Mouse (Mus musculus) kidney, postnatal 36 days (tissue): ENCODE measurements at regions not wholly inside any gene's neighbourhood (a gene's known extent, or its start where the extent isn't known, plus 50 kb on each side); places are given as distances from the start of the nearest gene placed in this dataset.

ENCODE experiments used
- DNase-seq, 2 experiments: peaks; one replicate each; pipeline ENCODE4 v3.0.0; 2021 to 2022; ENCODE audit warnings: mixed read lengths in 2 of 2

- no peak for DNase-seq
Observed at GRCm38 (mm10) chr3:17772886-17773285, 175.3 kb upstream of the Cypt12 start.

GRCm38 (mm10) chr3:17779152-17779551 is 169.1 kb upstream of the Cypt12 start:
- DNase-seq = no peak

DNA sequence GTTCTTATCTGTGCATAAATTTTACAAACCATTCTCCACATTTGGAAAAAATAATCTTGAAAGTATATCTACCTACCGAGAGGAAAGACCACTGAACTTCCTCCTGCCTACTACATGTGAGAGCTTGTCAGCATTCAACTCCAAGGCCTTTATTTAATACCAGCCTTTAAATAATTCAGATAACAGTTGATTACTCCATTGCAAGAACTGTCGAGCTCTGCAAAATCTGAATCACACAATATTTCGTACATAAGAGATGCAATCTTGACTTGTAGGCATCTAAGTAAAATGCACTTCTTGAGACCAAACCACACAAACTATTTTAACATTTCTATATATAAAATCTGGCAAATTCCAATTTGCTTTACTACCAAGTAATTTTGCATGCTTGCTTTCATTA is 164.1 kb upstream of the Cypt12 start:
- DNase-seq = no peak

DNA sequence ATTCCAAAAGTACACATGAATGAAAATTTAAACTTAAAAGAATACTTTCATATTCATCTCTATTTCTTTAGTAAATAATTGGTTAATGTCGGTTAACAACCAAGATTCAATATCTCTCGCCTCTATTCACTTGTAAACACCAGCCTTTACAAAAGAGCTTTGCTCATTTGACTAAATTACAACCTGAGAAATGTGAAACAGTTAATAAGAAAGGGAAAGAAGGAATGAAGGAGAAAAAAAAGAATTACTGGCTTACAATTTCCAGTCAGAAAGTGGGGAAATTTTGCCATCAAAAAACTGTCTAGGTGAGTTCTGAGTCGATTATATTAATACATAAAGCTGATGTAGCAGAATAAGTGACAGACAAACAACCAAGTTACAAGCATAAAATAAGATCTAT is 163.6 kb upstream of the Cypt12 start:
- no peak for DNase-seq

GRCm38 (mm10) chr3:17785106-17786022 is 162.8 kb upstream of the Cypt12 start:
- DNase-seq = no peak

- DNase-seq = peak in 1 of 2 experiments; percentile 22
Observed at GRCm38 (mm10) chr3:17786023-17786720, 162.0 kb upstream of the Cypt12 start.

- DNase-seq = no peak
Observed at GRCm38 (mm10) chr3:17786721-17787442, 161.3 kb upstream of the Cypt12 start.

- DNase-seq = no peak
Observed at GRCm38 (mm10) chr3:17787443-17788333, 160.5 kb upstream of the Cypt12 start.

DNA sequence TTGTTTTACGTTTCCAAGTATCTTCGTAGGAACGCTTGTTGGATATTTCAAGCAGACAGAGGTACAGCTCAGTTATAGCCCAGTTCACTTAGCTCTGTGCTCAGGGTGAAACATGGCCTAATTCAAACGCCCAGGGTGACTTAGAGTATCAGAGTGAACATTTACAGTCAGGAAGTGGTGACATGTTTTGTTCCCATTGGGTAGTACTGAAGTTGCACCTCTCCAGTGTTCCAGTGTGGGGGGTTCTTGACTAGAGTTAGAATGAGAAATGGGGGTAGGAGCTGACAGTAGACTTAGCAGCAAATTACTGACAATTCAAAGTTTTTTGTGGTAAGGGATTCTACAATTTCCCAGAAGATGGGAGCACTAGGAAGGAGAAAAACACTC is 159.9 kb upstream of the Cypt12 start:
- DNase-seq = no peak

- DNase-seq = no peak
Observed at GRCm38 (mm10) chr3:17788778-17789299, 159.4 kb upstream of the Cypt12 start.

DNA sequence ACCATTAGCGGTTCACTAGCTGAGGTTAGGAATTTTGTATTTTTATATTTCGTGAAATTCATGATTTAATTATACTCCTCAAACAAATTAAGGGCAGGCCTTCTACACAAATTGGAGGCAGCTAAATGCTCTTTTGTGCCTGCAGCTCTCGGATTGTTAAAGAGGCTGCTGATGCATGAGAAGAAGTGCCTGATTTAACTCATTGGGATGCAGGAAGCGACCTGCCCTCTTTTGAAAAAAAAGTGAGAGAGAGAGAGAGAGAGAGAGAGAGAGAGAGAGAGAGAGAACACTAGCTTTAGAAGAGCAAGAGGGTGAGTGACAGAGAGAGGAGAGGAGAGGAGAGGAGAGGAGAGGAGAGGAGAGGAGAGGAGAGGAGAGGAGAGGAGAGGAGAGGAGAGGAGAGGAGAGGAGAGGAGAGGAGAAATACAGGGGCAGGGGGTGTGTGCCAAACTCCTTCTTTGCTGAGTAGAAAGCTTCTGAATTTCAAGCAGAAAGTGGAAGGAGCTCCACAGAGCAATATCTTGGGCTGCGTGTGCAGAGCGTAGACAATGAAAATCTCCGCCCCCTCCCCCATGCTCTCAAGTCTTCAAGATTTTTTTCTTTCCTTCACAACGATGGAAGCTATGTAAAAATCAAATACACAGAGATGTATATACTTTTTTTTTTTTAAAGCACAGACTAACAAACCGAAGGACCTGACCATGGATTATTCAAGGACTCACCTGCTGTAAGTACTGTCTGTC is 158.6 kb upstream of the Cypt12 start:
- no peak for DNase-seq

DNA sequence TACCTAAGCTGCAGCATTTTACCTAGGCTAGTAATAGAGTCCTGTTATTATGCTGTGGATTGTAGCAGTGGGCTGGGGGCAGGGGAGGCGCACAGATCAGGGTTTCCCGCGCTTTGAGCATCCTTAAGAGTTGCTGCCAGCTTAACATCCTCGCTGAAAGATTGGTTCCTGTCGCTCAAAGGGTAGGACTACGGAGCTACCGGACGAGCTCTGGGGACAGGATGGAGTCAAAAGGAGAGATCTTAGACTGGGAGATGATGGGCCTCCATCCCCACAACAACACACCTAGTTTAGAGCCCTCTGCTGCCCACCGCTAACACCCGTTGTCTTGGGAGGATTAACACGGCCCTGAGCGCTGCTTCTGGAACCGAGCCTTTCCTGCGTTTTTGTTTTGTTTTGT is 157.9 kb upstream of the Cypt12 start:
- DNase-seq = no peak

DNA sequence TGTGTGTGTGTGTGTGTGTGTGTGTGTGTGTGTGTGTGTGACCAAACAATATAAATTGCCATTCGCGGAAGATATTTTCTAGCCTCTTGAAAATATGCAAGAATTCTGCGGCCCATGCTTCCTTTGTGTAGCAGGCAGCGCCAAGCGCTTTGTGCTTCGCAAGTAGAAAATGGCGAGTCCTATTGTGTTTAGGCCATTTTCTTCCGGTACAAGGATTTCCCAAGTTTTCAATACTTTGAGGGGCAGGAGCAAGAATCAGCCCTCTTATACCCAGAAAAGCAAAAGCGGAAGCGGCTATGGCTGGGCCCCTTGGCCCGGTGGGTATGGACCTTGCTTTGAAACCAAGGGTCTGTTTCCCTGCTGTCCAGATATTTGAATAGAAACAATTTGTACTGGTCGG is 157.4 kb upstream of the Cypt12 start:
- no peak for DNase-seq

DNA sequence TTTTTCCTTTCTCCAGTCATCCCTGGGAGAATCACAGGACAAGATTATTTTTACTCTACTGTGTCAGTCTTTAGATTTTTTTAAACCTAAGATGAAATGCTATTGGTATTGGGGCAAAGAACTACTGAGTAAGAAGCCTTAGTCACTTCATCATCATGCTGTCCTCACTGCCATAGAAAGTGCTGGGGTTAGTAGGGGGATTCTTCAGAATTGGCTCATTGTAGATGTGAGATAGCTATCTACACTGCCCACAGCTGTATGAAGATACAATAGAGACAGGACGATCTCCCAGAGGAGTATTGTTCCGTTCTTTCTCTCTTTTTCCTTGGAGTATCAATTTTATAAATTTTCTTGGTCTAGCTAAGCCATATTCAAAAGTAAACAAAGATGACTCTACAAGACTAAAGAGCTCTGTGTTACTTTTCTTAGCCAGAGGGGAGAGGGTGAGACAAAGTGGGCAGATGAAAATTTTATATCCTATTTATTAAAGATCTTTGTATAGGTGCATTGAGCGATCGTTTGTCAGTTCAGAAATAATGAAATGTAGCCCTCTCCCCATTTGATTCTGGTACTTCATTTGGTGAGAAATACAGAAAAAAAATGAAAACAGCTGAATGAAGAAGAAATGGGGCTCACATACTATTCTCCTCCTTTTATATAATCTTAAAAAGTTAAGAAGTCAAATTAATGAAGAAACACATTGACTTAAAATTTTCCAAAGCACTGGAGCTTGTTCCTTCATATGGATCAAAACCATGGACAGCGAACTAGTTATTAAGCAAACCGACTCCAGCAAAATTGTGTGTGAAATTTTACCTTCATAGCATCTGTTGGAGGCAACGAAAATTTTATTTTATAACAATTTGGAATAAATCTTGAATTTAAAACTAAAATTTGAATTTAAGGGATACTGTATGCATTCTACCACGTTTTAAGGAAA is 156.6 kb upstream of the Cypt12 start:
- DNase-seq = no peak

GRCm38 (mm10) chr3:17792537-17793039 is 155.6 kb upstream of the Cypt12 start:
- DNase-seq = no peak

DNA sequence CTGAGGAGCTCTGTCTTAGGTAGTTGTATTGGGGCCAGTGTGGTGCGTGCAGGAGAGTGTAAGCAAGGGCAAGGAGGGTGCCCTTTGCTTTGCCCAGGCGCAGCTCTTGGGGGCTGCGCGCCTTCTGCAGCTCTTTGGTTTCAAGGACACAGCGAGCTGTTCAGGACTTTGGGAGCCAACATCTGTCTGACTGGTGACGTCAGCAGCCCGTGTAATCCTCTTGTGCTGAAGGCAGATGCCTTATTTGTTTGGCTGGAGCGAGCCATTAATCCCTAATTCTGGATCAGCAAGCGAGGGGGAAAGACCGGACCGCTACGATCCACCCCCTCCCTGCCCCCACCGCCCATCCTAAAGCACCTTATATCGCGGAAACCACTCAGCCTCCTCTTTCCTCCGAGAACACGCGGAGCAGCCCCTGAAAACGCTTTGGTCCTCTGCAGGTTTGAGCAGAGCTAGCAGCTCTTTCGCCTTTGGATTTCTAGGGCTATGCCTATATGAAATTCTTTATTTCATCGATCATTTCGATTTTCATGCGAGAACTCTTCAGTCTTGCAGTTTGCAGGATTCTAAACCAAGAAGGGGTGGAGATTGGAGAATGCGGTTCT is 154.5 kb upstream of the Cypt12 start:
- DNase-seq = no peak

DNA sequence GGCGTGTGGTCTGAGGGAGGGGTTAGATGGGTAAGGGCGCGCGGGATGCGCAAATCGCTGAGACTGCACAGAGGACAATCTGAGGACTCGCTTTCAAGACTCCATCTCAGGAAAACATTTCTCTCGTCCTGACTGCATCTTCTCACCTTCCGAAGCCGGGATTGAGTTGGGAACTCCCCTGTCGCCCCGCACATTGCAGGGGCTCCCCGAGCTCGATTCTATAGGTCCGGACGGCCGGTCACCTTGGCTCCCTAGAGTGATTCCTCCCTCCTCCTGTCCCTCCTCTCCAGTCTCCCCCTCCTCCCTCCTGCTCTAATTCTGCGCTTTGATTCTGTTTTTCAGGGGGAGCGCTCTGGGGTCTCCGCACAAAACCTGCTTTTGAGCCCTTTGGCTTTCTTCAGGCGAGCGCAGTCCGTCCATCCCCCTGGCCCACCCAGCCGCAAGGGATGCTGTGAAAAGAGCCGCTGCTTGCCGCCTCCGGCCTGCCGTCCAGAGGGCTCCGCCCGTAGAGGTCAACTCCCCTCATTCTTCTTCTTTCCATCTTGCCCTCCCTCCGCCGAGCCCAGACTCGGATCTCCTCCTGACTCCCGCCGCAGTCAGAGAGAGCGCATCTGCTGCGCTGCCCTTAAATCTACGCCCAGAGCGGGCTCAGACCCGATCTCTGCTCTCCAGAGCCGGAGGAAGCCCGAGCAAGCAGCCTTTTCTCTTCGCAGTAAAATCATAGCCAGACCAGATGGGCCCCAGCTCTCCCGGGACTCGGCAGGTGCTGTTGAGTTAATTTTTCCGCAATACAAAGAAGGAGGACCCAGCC is 153.8 kb upstream of the Cypt12 start:
- no peak for DNase-seq
